Mouse (Mus musculus) adrenal gland, adult 18-20 months (tissue): ENCODE data around the gene Mfsd5. TPM values are rescaled to one million over a fixed set of nuclear protein-coding genes. Genes with fewer than 3 reads are reported as not detected.

Source experiments
- DNase-seq, 2 experiments: peaks; one replicate each; pipeline ENCODE4 v3.0.0; 2021 to 2022; ENCODE audit warnings: low spot score in 2 of 2
- long read RNA-seq, 2 experiments: library from polyadenylated mRNA; stranded (forward); transcript quantifications; one replicate each; pipeline ENCODE4 v2.0.0; 2021
- total RNA-seq, 2 experiments: library from RNA; stranded (reverse); gene quantifications; 1 replicate in 1 of 2; 2 replicates in 1 of 2; pipeline ENCODE4 v1.2.3; 2021

Mfsd5 gene
- 10 to 100 TPM; 32.6 to 35.2 TPM for total RNA-seq
- long read RNA-seq, experiment 1, transcript Mfsd5-201 (2 exons, 1,754 nt), result major isoform, 42 of 48 reads
- long read RNA-seq, experiment 1, partial matches to known transcripts, result 0 of 48 reads
- long read RNA-seq, experiment 1, other reads (novel, unspliced or antisense), result 6 of 48 reads
- long read RNA-seq, experiment 2, transcript Mfsd5-201 (2 exons, 1,754 nt), result major isoform, 95 of 124 reads
- long read RNA-seq, experiment 2, partial matches to known transcripts, result 0 of 124 reads
- long read RNA-seq, experiment 2, other reads (novel, unspliced or antisense), result 29 of 124 reads

DNA sequence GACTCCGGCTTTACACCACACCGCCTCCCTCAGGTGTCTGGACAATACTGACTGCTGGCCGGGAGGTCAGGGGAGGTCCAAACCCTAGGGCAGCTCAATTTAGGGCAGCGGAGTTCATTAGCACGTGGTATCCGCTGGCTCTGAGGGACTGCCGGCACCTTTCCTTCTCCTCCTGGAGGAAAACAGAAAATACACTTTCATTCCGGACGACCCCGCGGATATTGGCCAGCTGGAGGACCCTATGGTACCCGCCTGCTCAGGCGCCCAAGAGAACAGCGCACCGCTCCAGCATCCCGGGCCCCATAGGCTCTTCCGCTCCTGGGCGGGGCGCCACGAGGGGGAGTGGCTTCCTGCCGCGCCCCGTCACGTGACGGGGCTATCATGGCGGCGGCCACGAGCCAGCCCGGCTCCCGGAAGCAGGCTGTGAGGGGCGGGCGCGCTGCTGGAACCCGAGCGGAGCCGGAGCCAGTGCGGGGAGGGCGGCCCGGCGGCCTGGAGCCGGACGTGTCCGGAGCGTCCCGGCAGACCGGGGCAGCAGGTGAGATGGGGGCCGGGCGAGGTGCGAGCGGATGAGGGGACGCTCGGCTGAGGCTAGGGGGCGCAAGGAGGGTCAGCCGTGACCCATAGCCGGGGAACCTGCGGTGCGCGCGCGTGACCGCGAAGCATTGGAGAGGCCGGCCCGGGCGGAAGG, at the start of gene Mfsd5:
TSS of gene Mfsd5 (plus strand) at position 363 of the 691 bp plus-strand sequence.
- DNase-seq, result peak; percentile 83 to 86

GRCm38 (mm10) chr15:102230408-102231321, 48.6 kb upstream of the Mfsd5 start:
- DNase-seq, result no peak

GRCm38 (mm10) chr15:102231748-102232147, 47.5 kb upstream of the Mfsd5 start, which contains the start of gene Itgb7:
Gene Itgb7, minus strand, starts transcription at chr15:102231944.
- no peak for DNase-seq

DNA sequence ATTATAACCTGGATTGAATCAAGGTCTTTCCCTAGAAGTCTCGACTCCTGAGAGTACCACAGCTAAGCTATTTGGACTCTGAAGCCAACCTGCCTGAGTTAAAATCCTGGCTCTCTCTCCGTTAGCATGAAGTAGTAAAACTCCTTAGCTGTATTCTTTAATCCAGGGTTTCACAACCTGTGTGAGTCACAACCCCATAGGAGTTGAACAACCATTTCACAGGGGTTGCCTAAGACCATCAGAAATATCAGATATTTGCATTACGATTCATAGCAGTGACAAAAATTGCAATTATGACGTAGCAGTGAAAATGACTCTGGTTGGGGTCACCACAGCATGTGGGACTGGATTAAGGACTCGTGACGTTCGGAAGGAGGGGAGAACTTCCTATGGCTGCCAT, 46.5 kb upstream of the Mfsd5 start:
- DNase-seq, result no peak

GRCm38 (mm10) chr15:102233896-102234295, 45.4 kb upstream of the Mfsd5 start:
- DNase-seq, result no peak

- no peak for DNase-seq
Measured at GRCm38 (mm10) chr15:102235371-102236027, 43.8 kb upstream of the Mfsd5 start.

- DNase-seq, result no peak
Measured at GRCm38 (mm10) chr15:102238543-102239259, 40.6 kb upstream of the Mfsd5 start.

- DNase-seq, result peak; percentile 83 to 88
Measured at GRCm38 (mm10) chr15:102239260-102239590, 40.0 kb upstream of the Mfsd5 start.

DNA sequence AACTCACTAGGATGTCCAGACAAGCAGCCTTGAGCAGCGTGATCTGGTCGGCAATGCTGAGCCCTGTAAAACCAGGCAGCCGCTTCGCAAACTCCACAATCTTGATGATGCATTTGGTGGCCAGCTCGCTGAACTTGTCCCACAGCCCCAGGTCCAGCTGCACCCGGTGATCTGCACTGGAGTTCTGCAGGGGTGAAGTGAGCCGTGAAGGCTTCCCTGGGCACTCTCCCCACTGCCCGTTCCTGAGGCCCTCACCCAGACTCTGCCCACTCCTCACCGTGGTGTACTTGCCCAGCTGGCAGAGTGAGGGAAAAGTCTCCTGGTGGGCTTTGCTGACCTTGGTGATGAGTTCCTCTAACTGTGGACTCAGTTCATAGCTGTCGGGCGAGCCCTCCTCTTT, 39.4 kb upstream of the Mfsd5 start:
- DNase-seq, result no peak

GRCm38 (mm10) chr15:102240607-102241006, 38.6 kb upstream of the Mfsd5 start:
- no peak for DNase-seq

GRCm38 (mm10) chr15:102242404-102243228, 36.6 kb upstream of the Mfsd5 start:
- no peak for DNase-seq

GRCm38 (mm10) chr15:102243229-102244190, 35.7 kb upstream of the Mfsd5 start:
- peak; percentile 51 to 69 for DNase-seq

DNA sequence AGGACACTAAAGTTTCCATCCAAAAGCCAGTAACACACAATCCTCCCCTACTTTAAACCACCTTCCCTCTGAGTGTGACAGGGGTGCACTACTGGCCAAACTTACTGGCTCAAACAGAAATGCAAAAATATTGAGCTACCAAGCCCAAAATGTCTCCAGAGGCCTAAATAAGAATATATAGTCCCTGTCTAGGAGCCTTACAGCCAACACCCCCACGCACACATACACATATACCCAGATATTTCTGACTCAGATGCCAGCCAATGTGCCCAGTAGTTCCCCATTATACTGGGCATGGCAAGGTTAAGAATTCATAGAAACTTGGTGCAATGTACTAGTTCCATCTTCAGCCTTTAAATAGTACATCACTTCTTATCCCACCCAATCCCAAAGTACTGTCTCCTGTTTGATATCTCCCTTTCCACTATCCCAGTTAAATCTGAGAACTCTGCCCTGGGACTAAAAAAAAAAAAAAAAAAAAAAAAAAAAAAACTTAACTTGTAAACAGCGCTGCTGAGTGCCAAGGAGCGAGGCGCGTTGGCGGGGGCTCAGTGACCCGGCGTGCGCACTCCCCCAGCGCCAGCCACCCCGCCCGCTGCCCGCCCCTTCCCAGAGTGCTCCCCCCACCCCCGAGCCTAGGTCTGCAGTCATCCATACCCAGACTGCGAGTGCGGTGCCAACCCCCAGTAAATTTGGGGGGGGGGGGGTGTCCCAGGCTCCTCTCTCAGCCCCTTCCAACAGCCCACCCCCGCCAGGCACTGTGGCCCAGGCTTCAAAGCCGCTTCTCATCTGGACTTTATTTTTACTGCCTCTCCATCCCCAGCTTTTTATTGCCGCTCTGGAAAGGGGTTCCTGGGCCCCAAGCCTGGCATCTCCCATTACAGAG, 34.7 kb upstream of the Mfsd5 start:
- no peak for DNase-seq

GRCm38 (mm10) chr15:102245461-102245881, 33.8 kb upstream of the Mfsd5 start:
- no peak for DNase-seq

DNA sequence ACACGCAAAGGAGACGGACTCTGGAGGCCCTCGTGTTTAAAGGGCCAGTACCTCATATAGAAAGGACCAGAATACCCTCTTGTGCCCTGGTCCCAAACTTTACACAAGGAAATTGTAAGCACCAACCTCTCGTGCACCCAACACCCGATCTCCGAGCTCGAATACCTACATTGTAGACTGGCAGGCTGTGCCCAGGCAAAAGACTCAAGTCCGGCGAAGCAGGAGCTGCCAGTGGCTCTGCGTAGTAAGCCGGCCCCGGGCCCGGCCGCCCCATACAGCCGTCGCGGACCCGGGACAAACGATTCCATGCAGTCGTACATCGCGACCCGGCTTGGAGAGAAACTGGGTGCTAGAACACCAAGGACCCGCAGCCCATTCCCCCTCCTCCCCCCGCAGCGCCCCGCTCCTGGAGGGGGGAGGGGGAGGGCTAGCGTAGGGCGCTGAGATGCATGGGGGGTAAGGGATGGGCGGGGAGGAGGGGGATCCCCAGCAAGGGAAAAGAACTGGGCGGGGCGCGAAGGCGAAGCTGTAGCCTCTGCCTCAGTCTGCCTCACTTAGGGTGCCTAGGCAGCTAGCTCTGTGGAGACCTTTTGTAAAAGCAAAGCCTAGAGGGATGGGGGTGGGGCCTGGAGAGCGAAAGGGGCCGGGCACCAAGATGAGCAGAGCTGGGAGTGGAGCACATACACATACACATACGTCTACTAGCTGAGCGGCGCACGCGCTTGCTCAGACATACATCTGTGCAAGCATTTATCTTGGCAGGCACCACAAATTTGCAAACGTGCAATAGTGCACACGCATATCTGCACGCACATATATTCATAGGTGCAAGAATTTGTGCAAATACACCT, 33.1 kb upstream of the Mfsd5 start:
- DNase-seq, result peak; percentile 51 to 64

GRCm38 (mm10) chr15:102246866-102247251, 32.4 kb upstream of the Mfsd5 start:
- DNase-seq, result peak; percentile 89
